Mouse (Mus musculus): ENCODE measurements around the gene Pip4k2b. TPM values are rescaled to one million over a fixed set of nuclear protein-coding genes. Genes with fewer than 3 reads are reported as not detected.
"Not testable (repeated sequence)": the region's sequence is repeated elsewhere in the genome, so short reads cannot be mapped to it uniquely, and the experiment has no call there.

Pip4k2b gene
- polyA plus RNA-seq, 1 experiment from 2014 or later = 1.2 TPM

GRCm38 (mm10) chr11:97734810-97735209 lies 9.7 kb downstream of the Pip4k2b start:
- H3K4me3 ChIP-seq (ENCODE audit: low read depth, low read length); H3K27ac ChIP-seq (ENCODE audit: low read depth, low read length); H3K4me1 ChIP-seq (ENCODE audit: control insufficient read depth, insufficient read depth, low read length); ATAC-seq (replicated peaks; ENCODE audit: insufficient number of reproducible peaks, low FRiP score, low TSS enrichment); H3K4me2 ChIP-seq; H3K36me3 ChIP-seq (ENCODE audit: control insufficient read depth, insufficient read depth, low read length); H3K27me3 ChIP-seq (ENCODE audit: control insufficient read depth, insufficient read depth, low read length); H3K9ac ChIP-seq (ENCODE audit: low read depth, low read length); H3K9me3 ChIP-seq (replicated peaks; ENCODE audit: control insufficient read depth, low read length): not testable (repeated sequence)
- WGBS (ENCODE audit: insufficient replicate concordance) = 86% methylated on average over 5 of the region's 5 CpGs

GRCm38 (mm10) chr11:97733689-97734088 lies 10.8 kb downstream of the Pip4k2b start:
- no peaks in the 10 kb centered on the region for H3K27me3 ChIP-seq (ENCODE audit: control insufficient read depth, insufficient read depth, low read length)
- H3K27ac ChIP-seq (ENCODE audit: low read depth, low read length) = no peak overlapping the region
- H3K9me3 ChIP-seq (replicated peaks; ENCODE audit: control insufficient read depth, low read length) = no peaks in the 10 kb centered on the region
- no peak overlapping the region for H3K4me2 ChIP-seq
- WGBS (ENCODE audit: insufficient replicate concordance) = 43% methylated on average over 10 of the region's 10 CpGs
- no peak for ATAC-seq (replicated peaks; ENCODE audit: insufficient number of reproducible peaks, low FRiP score, low TSS enrichment)
- 0 out of 2 replicates have a peak, but pooled peaks cover 3% of the 10 kb centered on the region for H3K36me3 ChIP-seq (ENCODE audit: control insufficient read depth, insufficient read depth, low read length)
- H3K9ac ChIP-seq (ENCODE audit: low read depth, low read length) = no peak overlapping the region
- H3K4me1 ChIP-seq (ENCODE audit: control insufficient read depth, insufficient read depth, low read length) = peaks cover 8% of the 10 kb centered on the region
- no peak overlapping the region for H3K4me3 ChIP-seq (ENCODE audit: low read depth, low read length)

- peaks cover 19% of the 10 kb centered on the region for H3K36me3 ChIP-seq (ENCODE audit: control insufficient read depth, insufficient read depth, low read length)
- H3K4me2 ChIP-seq = no peak overlapping the region
- H3K27me3 ChIP-seq (ENCODE audit: control insufficient read depth, insufficient read depth, low read length) = no peaks in the 10 kb centered on the region
- H3K4me3 ChIP-seq (ENCODE audit: low read depth, low read length) = no peak overlapping the region
- peaks cover 2% of the 10 kb centered on the region for H3K4me1 ChIP-seq (ENCODE audit: control insufficient read depth, insufficient read depth, low read length)
- no peak for ATAC-seq (replicated peaks; ENCODE audit: insufficient number of reproducible peaks, low FRiP score, low TSS enrichment)
- WGBS (ENCODE audit: insufficient replicate concordance) = 63% methylated on average over 7 of the region's 7 CpGs
- no peak overlapping the region for H3K27ac ChIP-seq (ENCODE audit: low read depth, low read length)
- H3K9me3 ChIP-seq (replicated peaks; ENCODE audit: control insufficient read depth, low read length) = no peaks in the 10 kb centered on the region
- no peak overlapping the region for H3K9ac ChIP-seq (ENCODE audit: low read depth, low read length)
These were observed 15.8 kb downstream of the Pip4k2b start for GRCm38 (mm10) chr11:97728730-97729129.

DNA sequence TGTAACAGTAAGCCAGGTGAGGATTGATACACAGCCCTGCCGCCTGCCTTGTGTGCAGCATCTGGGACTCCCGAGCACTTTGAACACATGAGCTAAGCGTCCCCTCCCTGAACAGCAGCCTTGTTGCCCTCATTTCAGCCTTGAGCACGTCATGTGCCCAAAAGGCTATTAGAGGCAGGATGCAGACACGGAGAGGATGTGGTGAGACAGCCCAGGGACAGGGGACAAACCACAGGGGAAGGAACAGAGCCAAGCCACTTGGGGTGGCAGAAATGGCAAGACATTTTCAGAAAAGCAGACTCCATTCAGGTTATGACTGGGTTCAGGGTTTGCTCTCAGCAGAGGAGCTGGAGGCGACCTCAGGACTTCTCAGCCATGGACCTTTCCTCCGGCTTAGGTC lies 16.2 kb downstream of the Pip4k2b start:
- Histone ChIP-seq H3K27me3 (ENCODE audit: control insufficient read depth, insufficient read depth, low read length) (no peaks in the 10 kb centered on the region), H3K36me3 (ENCODE audit: control insufficient read depth, insufficient read depth, low read length) (peaks cover 19% of the 10 kb centered on the region), H3K9me3 (replicated peaks; ENCODE audit: control insufficient read depth, low read length) (no peaks in the 10 kb centered on the region), H3K4me1 (ENCODE audit: control insufficient read depth, insufficient read depth, low read length) (no peaks in the 10 kb centered on the region), H3K27ac (ENCODE audit: low read depth, low read length) (no peak overlapping the region), H3K4me2 (no peak overlapping the region), H3K4me3 (ENCODE audit: low read depth, low read length) (no peak overlapping the region), H3K9ac (ENCODE audit: low read depth, low read length) (no peak overlapping the region)
- WGBS (ENCODE audit: insufficient replicate concordance) = 68% methylated on average over 7 of the region's 7 CpGs
- ATAC-seq (replicated peaks; ENCODE audit: insufficient number of reproducible peaks, low FRiP score, low TSS enrichment) = no peak

DNA sequence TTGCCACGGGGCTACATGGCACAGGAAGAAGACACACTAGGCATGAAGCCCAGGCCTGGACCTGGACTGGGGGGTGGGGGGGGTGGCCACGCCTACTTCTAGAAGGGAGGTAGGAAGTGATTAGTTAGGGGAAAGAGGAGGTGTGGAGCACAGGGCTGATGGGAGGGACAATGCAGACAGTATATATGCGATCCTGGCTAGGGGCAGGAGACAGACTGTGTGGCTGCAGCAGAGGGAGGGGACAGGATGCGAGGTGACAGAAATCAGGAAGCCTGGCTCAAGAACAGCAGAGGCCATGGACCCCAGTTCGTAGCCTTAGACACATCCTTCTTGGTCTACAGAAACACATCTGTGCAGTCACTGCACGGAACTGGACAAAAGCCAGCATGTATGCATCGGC lies 20.8 kb downstream of the Pip4k2b start:
- Histone ChIP-seq H3K4me2 (no peak overlapping the region), H3K27ac (ENCODE audit: low read depth, low read length) (no peak overlapping the region), H3K4me3 (ENCODE audit: low read depth, low read length) (no peak overlapping the region), H3K9ac (ENCODE audit: low read depth, low read length) (no peak overlapping the region), H3K9me3 (replicated peaks; ENCODE audit: control insufficient read depth, low read length) (no peaks in the 10 kb centered on the region), H3K27me3 (ENCODE audit: control insufficient read depth, insufficient read depth, low read length) (no peaks in the 10 kb centered on the region), H3K4me1 (ENCODE audit: control insufficient read depth, insufficient read depth, low read length) (no peaks in the 10 kb centered on the region), H3K36me3 (ENCODE audit: control insufficient read depth, insufficient read depth, low read length) (peaks cover 47% of the 10 kb centered on the region)
- 72% methylated on average over 7 of the region's 7 CpGs for WGBS (ENCODE audit: insufficient replicate concordance)
- no peak for ATAC-seq (replicated peaks; ENCODE audit: insufficient number of reproducible peaks, low FRiP score, low TSS enrichment)

- 88% methylated on average over 4 of the region's 4 CpGs for WGBS (ENCODE audit: insufficient replicate concordance)
- Histone ChIP-seq H3K27ac (ENCODE audit: low read depth, low read length) (no peak overlapping the region), H3K4me1 (ENCODE audit: control insufficient read depth, insufficient read depth, low read length) (no peaks in the 10 kb centered on the region; the same call in 1 of the 2 replicates), H3K27me3 (ENCODE audit: control insufficient read depth, insufficient read depth, low read length) (no peaks in the 10 kb centered on the region), H3K4me3 (ENCODE audit: low read depth, low read length) (no peak overlapping the region), H3K4me2 (no peak overlapping the region), H3K9ac (ENCODE audit: low read depth, low read length) (no peak overlapping the region), H3K36me3 (ENCODE audit: control insufficient read depth, insufficient read depth, low read length) (peaks cover 48% of the 10 kb centered on the region), H3K9me3 (replicated peaks; ENCODE audit: control insufficient read depth, low read length) (no peaks in the 10 kb centered on the region)
- ATAC-seq (replicated peaks; ENCODE audit: insufficient number of reproducible peaks, low FRiP score, low TSS enrichment) = no peak
These were observed 23.2 kb downstream of the Pip4k2b start for GRCm38 (mm10) chr11:97721338-97721737.

DNA sequence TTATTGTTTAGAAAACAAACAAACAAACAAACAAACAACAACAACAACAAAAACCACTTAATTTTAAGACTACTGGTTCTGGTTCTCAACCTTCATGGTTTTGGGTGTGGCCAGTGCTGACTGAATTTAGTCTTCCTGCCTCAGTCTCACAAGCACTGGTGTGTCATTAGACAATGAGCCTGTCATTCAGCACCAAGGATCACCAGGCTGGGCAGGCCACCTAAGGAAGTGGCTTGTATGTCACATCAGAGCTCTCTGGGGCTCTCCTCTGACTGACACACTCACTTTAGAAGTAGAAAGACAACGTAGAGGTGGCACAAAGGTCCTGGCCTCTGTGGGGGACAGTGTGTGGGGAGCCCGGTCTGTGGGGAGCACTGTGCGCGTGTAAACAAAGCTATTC lies 25.5 kb downstream of the Pip4k2b start:
- Histone ChIP-seq H3K36me3 (ENCODE audit: control insufficient read depth, insufficient read depth, low read length) (peaks cover 46% of the 10 kb centered on the region), H3K9me3 (replicated peaks; ENCODE audit: control insufficient read depth, low read length) (no peaks in the 10 kb centered on the region), H3K4me2 (no peak overlapping the region), H3K9ac (ENCODE audit: low read depth, low read length) (no peak overlapping the region), H3K27me3 (ENCODE audit: control insufficient read depth, insufficient read depth, low read length) (no peaks in the 10 kb centered on the region), H3K27ac (ENCODE audit: low read depth, low read length) (no peak overlapping the region), H3K4me1 (ENCODE audit: control insufficient read depth, insufficient read depth, low read length) (no peaks in the 10 kb centered on the region; the same call in 1 of the 2 replicates), H3K4me3 (ENCODE audit: low read depth, low read length) (no peak overlapping the region)
- ATAC-seq (replicated peaks; ENCODE audit: insufficient number of reproducible peaks, low FRiP score, low TSS enrichment) = no peak
- WGBS (ENCODE audit: insufficient replicate concordance) = 79% methylated on average over 4 of the region's 4 CpGs

DNA sequence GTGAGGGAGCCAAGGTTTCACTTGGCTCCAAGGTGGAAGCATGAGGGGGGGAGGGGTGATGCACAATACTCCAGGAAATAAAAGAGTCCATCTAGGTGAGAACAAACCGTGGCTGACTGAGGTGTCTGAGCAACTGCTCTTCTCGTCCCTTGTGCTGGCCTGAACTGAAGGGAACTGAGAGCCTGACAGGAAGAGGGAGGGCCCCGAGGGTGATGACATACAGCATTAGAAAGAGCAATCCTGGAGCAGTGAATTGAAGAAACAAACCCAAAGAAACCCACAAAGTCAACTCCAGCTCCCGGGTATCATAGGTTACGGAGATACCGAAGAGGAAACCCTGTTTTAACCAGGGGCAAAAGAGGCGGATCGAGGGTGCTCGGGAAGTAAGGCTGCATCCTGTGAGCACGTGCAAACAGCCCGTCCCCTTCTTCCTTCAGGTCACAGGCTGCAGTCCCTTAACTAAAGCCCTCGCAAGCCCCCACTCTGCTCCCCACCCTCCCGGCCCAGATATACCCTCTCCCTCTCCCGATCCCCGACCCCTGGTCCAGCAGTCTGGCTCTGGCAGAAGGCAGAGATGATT lies 26.1 kb downstream of the Pip4k2b start:
- WGBS (ENCODE audit: insufficient replicate concordance) = 61% methylated on average over 15 of the region's 15 CpGs
- H3K9me3 ChIP-seq (replicated peaks; ENCODE audit: control insufficient read depth, low read length) = no peaks in the 10 kb centered on the region
- no peak overlapping the region for H3K4me2 ChIP-seq
- H3K27me3 ChIP-seq (ENCODE audit: control insufficient read depth, insufficient read depth, low read length) = no peaks in the 10 kb centered on the region
- ATAC-seq (replicated peaks; ENCODE audit: insufficient number of reproducible peaks, low FRiP score, low TSS enrichment) = no peak
- H3K4me3 ChIP-seq (ENCODE audit: low read depth, low read length) = no peak overlapping the region
- no peak overlapping the region for H3K9ac ChIP-seq (ENCODE audit: low read depth, low read length)
- H3K36me3 ChIP-seq (ENCODE audit: control insufficient read depth, insufficient read depth, low read length) = peaks cover 45% of the 10 kb centered on the region
- no peak overlapping the region for H3K27ac ChIP-seq (ENCODE audit: low read depth, low read length)
- no peaks in the 10 kb centered on the region; the same call in 1 of the 2 replicates for H3K4me1 ChIP-seq (ENCODE audit: control insufficient read depth, insufficient read depth, low read length)

Measured in heart, embryonic 11.5 days (tissue).